Mouse (Mus musculus) erythroblast, embryonic 14.5 days (primary cell): ENCODE data around the gene Adgrl3. TPM values are rescaled to one million over a fixed set of nuclear protein-coding genes. Genes with fewer than 3 reads are reported as not detected.

Source experiments
- H3K27me3 ChIP-seq: 2 replicates; pipeline ENCODE4 v1.6.1; 2012; ENCODE audit warnings: inconsistent platforms; ENCODE audit not compliant: control insufficient read depth
- H3K36me3 ChIP-seq: 2 replicates; pipeline ENCODE4 v1.6.1; 2012; ENCODE audit warnings: mild to moderate bottlenecking, inconsistent platforms; ENCODE audit not compliant: control insufficient read depth
- H3K4me1 ChIP-seq: 2 replicates; pipeline ENCODE4 v1.6.1; 2012; ENCODE audit warnings: inconsistent platforms; ENCODE audit not compliant: control insufficient read depth
- H3K4me3 ChIP-seq: replicated peaks from 2 replicates; pipeline ENCODE3; 2012; ENCODE audit warnings: moderate library complexity, mild to moderate bottlenecking, inconsistent platforms
- H3K9me3 ChIP-seq: 2 replicates; pipeline ENCODE4 v1.6.1; 2012; ENCODE audit warnings: low read length, inconsistent platforms, mixed read lengths; ENCODE audit not compliant: control insufficient read depth
- GATA1 ChIP-seq: IDR thresholded peaks from 2 replicates; pipeline ENCODE4 v1.6.1; 2012; ENCODE audit warnings: low read length, inconsistent platforms, mixed read lengths
- TAL1 ChIP-seq: IDR thresholded peaks from 3 replicates; pipeline ENCODE4 v1.6.1; 2012; ENCODE audit warnings: low read length, inconsistent platforms, mixed read lengths
- polyA plus RNA-seq: library from polyadenylated mRNA; stranded (reverse); fragments of >175 nt; gene quantifications from 2 replicates; pipeline ENCODE4 v1.2.3, GENCODE M21; 2012

Gene Adgrl3
- polyA plus RNA-seq, 1 experiment: not detected

DNA sequence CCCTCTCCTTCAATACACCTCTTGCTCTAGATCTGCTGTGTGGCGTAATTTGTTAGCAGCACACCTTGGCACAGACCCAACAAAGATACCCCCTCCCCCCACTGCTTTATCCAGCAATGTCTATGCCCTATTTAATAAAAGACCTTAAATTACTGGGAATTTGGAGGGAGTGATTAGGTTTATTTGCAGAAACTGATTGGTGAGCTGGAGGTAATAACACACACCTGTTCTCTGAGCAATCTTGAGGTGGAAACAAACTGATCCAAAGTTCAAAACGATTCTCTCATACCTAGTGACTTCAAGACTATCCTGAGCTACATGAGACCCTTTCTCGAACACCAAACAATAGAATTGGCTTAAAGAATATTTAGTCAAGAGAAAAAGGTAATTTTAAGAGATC, 565.0 kb downstream of the Adgrl3 start:
- H3K9me3 ChIP-seq: no peaks in the 10 kb centered on the region
- no peaks in the 10 kb centered on the region for H3K27me3 ChIP-seq
- no peaks in the 10 kb centered on the region for H3K36me3 ChIP-seq
- H3K4me1 ChIP-seq: no peaks in the 10 kb centered on the region
- TF ChIP-seq TAL1 (no peak), GATA1 (no peak)
- no peak overlapping the region for H3K4me3 ChIP-seq

DNA sequence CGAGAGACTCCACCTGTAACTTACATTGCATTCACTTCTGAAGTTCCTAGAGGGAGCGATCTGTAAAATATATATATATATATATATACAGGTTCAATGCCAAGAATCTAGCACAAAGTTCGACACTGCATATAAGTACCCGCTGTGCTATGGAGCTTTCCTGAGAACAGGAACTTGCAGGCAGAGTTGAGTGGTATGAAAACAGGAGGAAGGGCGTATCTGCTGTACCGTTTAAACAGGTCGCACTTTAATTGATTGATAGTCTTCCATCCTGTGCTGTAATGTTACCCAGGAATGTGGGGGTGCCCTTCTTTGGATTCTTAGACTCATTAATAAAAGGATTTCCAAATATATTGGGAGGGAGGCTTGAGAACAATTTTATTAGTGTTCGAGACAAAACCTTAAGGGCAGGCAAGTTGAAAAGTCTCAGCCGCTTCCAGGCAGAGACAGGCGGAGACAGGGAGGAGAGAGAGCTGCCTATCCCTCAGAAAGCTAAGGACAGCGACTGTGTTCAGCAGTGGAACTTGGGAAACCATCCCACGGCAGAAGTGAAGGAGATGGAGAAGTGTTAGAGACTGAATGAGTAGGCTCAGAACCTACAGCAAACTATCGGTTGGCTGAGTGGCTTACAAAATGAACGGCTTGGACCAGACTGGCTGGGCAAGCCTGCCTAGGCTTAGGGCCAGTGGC, 570.2 kb downstream of the Adgrl3 start:
- no peak overlapping the region for H3K4me3 ChIP-seq
- H3K36me3 ChIP-seq: no peaks in the 10 kb centered on the region
- no peaks in the 10 kb centered on the region for H3K4me1 ChIP-seq
- peaks cover 2% of the 10 kb centered on the region; the same call in 1 of the 2 replicates for H3K9me3 ChIP-seq
- no peak for TF ChIP-seq TAL1
- TF ChIP-seq GATA1: no peak
- no peaks in the 10 kb centered on the region for H3K27me3 ChIP-seq

DNA sequence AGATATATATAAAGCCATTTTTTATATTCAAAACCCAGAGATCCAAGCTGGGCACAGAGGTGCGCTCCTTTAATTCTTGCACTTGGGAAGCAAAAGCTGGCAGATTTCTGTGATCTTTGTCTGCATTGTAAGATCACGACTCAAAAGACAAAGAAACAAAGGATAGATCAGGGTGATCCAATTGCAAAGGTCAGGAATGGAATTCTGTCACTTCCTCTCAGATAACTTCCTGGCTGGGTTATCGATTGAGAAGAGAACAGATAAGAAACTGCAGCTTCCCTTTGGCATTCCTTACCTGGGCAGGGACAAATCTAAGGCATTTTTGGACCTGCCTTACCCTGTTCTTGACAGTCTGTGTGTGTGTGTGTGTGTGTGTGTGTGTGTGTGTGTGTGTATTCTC, 571.5 kb downstream of the Adgrl3 start:
- Histone ChIP-seq H3K4me3 (no peak overlapping the region), H3K27me3 (no peaks in the 10 kb centered on the region), H3K9me3 (peaks cover 3% of the 10 kb centered on the region; the same call in 1 of the 2 replicates), H3K4me1 (no peaks in the 10 kb centered on the region), H3K36me3 (no peaks in the 10 kb centered on the region)
- TF ChIP-seq TAL1 (no peak), GATA1 (no peak)

DNA sequence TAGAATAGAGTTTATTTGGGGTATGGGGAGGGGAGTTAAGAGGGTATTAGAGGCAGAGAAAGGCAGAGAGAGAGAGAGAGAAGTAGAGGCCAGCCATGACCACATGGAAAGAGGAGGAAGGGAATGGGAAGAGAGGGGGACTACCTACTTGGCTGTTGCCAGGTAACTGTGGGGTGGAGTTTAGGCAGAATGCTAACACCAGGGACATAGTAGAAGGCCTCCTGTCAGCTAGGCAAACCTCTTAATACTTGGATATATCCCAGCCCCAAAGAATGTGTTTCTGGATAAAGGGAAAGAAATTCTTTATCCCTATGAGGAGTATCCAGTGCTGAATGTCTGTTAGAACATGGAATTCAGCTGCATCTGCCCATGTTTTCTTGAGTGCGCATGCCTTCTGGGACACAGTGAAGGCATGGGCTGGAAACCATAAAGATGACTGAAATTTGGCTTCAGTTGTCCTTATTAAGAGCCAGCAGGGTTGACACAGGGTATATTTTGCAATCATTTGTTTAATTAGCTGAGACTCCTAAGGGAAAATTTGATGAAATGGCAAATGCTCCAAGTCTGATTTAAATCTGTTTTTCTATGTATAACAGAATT, 573.6 kb downstream of the Adgrl3 start:
- Histone ChIP-seq H3K36me3 (no peaks in the 10 kb centered on the region), H3K27me3 (no peaks in the 10 kb centered on the region), H3K9me3 (peaks cover 3% of the 10 kb centered on the region; the same call in 1 of the 2 replicates), H3K4me3 (no peak overlapping the region), H3K4me1 (no peaks in the 10 kb centered on the region)
- no peak for TF ChIP-seq TAL1
- TF ChIP-seq GATA1: no peak

DNA sequence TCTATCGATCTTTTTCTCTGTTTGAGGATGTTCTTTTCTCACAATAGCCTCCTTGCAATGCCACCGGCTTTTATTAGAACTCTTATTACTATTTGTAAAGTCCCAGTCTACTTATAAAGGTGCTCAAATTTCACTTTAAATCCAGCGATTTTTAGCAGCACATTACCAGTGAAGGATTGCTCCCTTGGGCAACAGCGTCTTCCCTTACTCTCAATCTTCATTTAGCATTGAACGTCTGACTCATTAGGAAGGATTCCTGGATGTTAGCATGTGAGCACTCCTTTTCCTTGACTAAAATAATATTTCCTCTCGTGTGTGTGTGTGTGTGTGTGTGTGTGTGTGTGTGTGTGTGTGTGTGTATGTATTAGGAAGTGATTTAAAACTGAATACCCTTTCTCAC, 578.1 kb downstream of the Adgrl3 start:
- no peak for TF ChIP-seq GATA1
- TF ChIP-seq TAL1: no peak
- peaks cover 2% of the 10 kb centered on the region; the same call in 1 of the 2 replicates for H3K9me3 ChIP-seq
- no peaks in the 10 kb centered on the region for H3K4me1 ChIP-seq
- no peak overlapping the region for H3K4me3 ChIP-seq
- H3K36me3 ChIP-seq: no peaks in the 10 kb centered on the region
- no peaks in the 10 kb centered on the region for H3K27me3 ChIP-seq

DNA sequence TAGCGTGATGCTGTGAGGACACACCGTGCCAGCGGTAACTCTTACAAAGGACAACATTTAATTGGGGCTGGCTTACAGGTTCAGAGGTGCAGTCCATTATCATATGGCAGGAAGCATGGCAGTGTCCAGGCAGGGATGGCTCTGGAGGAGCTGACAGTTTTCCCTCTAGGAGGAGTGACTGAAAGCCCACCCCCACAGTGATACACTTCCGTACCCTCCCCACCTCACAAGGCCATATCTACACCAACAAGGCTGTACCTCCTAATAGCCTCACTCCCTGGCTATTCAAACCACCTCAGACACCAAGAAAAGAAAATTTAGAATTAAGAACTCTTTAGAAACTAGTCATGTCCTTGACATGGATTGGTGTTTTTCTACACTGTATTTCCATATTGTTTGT, 583.0 kb downstream of the Adgrl3 start:
- TF ChIP-seq GATA1 (no peak), TAL1 (no peak)
- Histone ChIP-seq H3K4me1 (no peaks in the 10 kb centered on the region), H3K9me3 (no peaks in the 10 kb centered on the region), H3K27me3 (no peaks in the 10 kb centered on the region), H3K4me3 (no peak overlapping the region), H3K36me3 (no peaks in the 10 kb centered on the region)

DNA sequence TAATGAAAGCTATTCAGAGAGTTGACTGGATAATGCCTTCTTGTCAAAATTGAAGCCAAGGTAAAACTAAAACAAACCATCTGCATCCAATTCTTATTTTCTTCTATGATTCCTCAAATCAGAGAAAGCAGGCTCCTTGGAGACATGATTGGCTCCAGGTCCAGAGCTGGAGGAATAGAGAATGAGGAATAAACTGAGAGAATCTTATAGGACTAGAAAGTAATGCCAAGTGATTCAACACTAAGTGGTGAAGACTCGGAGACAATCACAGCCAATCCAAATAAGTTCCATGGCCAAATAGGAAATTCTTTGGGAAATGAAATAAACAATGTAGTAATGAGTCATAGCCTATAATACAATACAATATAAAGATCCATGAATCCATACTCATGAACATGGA, 585.7 kb downstream of the Adgrl3 start:
- Histone ChIP-seq H3K27me3 (no peaks in the 10 kb centered on the region), H3K36me3 (no peaks in the 10 kb centered on the region), H3K9me3 (0 out of 2 replicates have a peak, but pooled peaks cover 2% of the 10 kb centered on the region), H3K4me1 (no peaks in the 10 kb centered on the region), H3K4me3 (no peak overlapping the region)
- no peak for TF ChIP-seq TAL1
- TF ChIP-seq GATA1: no peak

DNA sequence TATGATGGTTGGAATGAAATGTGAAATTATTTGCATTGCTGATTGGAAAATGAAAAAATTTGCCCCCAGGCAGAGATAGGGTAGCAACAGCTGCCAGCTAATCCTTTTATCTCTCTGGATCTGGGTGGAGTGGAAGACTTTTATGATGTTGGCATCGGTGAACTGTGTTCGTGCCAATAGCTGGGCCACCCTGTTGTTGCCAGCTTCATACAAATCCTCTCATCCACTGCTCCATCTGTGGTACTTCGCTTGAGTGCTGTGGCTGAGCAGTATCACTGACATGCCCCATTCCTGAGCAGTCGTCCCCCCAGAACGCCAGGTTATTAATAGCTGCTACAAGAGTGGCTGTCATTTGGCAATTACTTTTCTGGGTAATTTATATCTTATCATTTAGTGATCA, 590.3 kb downstream of the Adgrl3 start:
- no peaks in the 10 kb centered on the region for H3K27me3 ChIP-seq
- H3K4me3 ChIP-seq: no peak overlapping the region
- H3K36me3 ChIP-seq: no peaks in the 10 kb centered on the region
- TF ChIP-seq TAL1 (no peak), GATA1 (no peak)
- 0 out of 2 replicates have a peak, but pooled peaks cover 2% of the 10 kb centered on the region for H3K9me3 ChIP-seq
- no peaks in the 10 kb centered on the region for H3K4me1 ChIP-seq

DNA sequence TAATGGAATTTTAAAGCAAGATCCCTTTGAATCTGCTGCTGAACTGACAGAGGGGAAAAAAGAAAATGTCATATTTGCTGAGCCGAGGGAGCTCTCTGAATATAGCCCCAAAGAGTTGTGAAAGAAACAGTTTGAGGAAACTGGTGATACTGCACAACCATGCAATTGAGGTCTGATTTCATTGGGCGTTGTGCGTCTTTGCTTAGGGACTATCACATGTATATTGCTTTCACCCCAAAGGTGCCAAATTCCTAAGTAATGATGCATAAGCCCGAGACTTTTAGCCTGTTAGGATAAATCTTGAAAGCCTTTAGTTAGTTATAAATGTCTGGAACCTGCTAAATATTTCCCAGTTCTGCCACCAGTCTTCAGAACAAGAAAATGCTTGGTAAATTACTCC, 594.7 kb downstream of the Adgrl3 start:
- no peak overlapping the region for H3K4me3 ChIP-seq
- H3K9me3 ChIP-seq: peaks cover 2% of the 10 kb centered on the region; the same call in 1 of the 2 replicates
- no peaks in the 10 kb centered on the region for H3K36me3 ChIP-seq
- no peaks in the 10 kb centered on the region for H3K4me1 ChIP-seq
- TF ChIP-seq GATA1: no peak
- TF ChIP-seq TAL1: no peak
- H3K27me3 ChIP-seq: no peaks in the 10 kb centered on the region

DNA sequence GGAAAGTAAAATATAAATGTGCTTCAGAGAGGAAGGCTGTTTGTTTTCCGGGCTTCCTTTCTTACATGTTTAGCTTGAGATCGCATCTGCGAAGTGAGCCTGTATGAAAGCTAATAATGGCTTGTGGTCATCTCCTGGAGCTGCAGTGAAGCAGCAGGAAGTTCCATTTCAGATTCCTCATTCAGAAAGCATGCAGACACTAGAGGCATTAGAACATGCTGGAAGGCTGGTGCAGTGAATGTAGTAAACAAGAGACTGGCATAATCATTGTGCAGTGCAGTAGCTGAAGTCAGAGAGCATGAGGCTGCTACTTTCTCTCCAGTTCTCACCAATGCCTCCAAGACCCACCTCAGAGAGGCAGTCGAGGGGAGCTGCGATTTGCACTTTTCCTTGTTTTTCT, 601.2 kb downstream of the Adgrl3 start:
- Histone ChIP-seq H3K27me3 (no peaks in the 10 kb centered on the region), H3K4me3 (no peak overlapping the region), H3K9me3 (no peaks in the 10 kb centered on the region; the same call in 1 of the 2 replicates), H3K36me3 (no peaks in the 10 kb centered on the region), H3K4me1 (no peaks in the 10 kb centered on the region)
- no peak for TF ChIP-seq GATA1
- TF ChIP-seq TAL1: no peak
